In genomic region chr1:36830913-36831866, GRCm38 (mm10) we compare ENCODE assay signal across 10 mouse cellular contexts.
A peak's percentile ranks its signal among the peaks of the same experiment; 100 is the strongest.
DNase-seq lines count a peak whose midpoint lies in the region; ATAC-seq and TF ChIP-seq lines count a peak whose summit lies in the region.
"Had no signal": no experiment of that assay in that cellular context is flagged by ENCODE, and none has a peak within 500 bp of the region (broad histone marks: within the 10 kb centered on the region; RNA-seq: fewer than 3 reads in every experiment).

No protein-coding gene starts in this region.

- TF ChIP-seq POLR2A in myocyte (IDR thresholded peaks at IDR 0.05; ENCODE audit: insufficient read length, low read depth), result no peak

- H3K27me3 ChIP-seq in neural tube, embryonic 13.5 days, result no peaks in the 10 kb centered on the region
- no peaks in the 10 kb centered on the region for H3K27me3 ChIP-seq in forebrain, embryonic 16.5 days (replicated peaks; ENCODE audit: control insufficient read depth, insufficient read depth, low read length)
- H3K27me3 ChIP-seq in myocyte (ENCODE audit: control insufficient read depth, insufficient read depth, insufficient read length), result no peaks in the 10 kb centered on the region
- H3K27me3 ChIP-seq in lung, postnatal 0 days (replicated peaks; ENCODE audit: insufficient read depth, low read length), result no peaks in the 10 kb centered on the region
- H3K27me3 ChIP-seq: heart, embryonic 12.5 days had no signal

- H3K4me2 ChIP-seq in neural tube, embryonic 13.5 days, result no peak overlapping the region
- no peak overlapping the region for H3K4me2 ChIP-seq in forebrain, embryonic 16.5 days (ENCODE audit: low read length)
- no peak overlapping the region for H3K4me2 ChIP-seq in myocyte (ENCODE audit: low read depth)
- no peak overlapping the region for H3K4me2 ChIP-seq in lung, postnatal 0 days (replicated peaks; ENCODE audit: low read depth, low read length)
- H3K4me2 ChIP-seq: heart, embryonic 12.5 days had no signal

- no peaks in the 10 kb centered on the region for H3K9me3 ChIP-seq in neural tube, embryonic 13.5 days
- no peaks in the 10 kb centered on the region for H3K9me3 ChIP-seq in forebrain, embryonic 16.5 days (ENCODE audit: control insufficient read depth, low read length)
- H3K9me3 ChIP-seq in lung, postnatal 0 days (ENCODE audit: low read length), result no peaks in the 10 kb centered on the region
- H3K9me3 ChIP-seq: heart, embryonic 12.5 days had no signal

- 0 out of 2 replicates have a peak, but pooled peaks cover 9% of the 10 kb centered on the region for H3K4me1 ChIP-seq in neural tube, embryonic 13.5 days (replicated peaks)
- H3K4me1 ChIP-seq in forebrain, embryonic 16.5 days (replicated peaks; ENCODE audit: control insufficient read depth, insufficient read depth, low read length), result no peaks in the 10 kb centered on the region
- no peaks in the 10 kb centered on the region for H3K4me1 ChIP-seq in lung, postnatal 0 days (ENCODE audit: insufficient read depth, low read depth, low read length)
- H3K4me1 ChIP-seq: heart, embryonic 12.5 days had no signal

- WGBS in neural tube, embryonic 13.5 days, result 57% methylated on average over 14 of the region's 14 CpGs
- WGBS in forebrain, embryonic 16.5 days, result 59% methylated on average over 14 of the region's 14 CpGs
- 68% methylated on average over 14 of the region's 14 CpGs for WGBS in lung, postnatal 0 days

- H3K4me3 ChIP-seq in neural tube, embryonic 13.5 days, result no peak overlapping the region
- H3K4me3 ChIP-seq in forebrain, embryonic 16.5 days (replicated peaks; ENCODE audit: low read length), result no peak overlapping the region
- H3K4me3 ChIP-seq in myocyte, result no peak overlapping the region
- H3K4me3 ChIP-seq in gastrocnemius, adult 2 months, result no peak overlapping the region
- H3K4me3 ChIP-seq in lung, postnatal 0 days (ENCODE audit: low read depth, low read length), result no peak overlapping the region
- H3K4me3 ChIP-seq: heart, embryonic 12.5 days had no signal

- H3K27ac ChIP-seq in neural tube, embryonic 13.5 days (replicated peaks), result 0 out of 2 replicates have a peak overlapping the region, but pooled peaks have one; percentile 30
- peak overlapping the region; percentile 33; the same call in 1 of the 2 replicates for H3K27ac ChIP-seq in forebrain, embryonic 16.5 days (ENCODE audit: low read length)
- H3K27ac ChIP-seq in gastrocnemius, adult 2 months, result no peak overlapping the region
- no peak overlapping the region for H3K27ac ChIP-seq in lung, postnatal 0 days (ENCODE audit: low read length)

- no peak for ATAC-seq in neural tube, embryonic 13.5 days (ENCODE audit: low read depth)
- no peak for ATAC-seq in forebrain, embryonic 16.5 days
- ATAC-seq in lung, postnatal 0 days, result no peak

- no peak overlapping the region for H3ac ChIP-seq in myocyte (ENCODE audit: control insufficient read depth, insufficient read length)

- no peaks in the 10 kb centered on the region for H3K79me2 ChIP-seq in myocyte (ENCODE audit: control insufficient read depth, insufficient read depth)

- peaks cover 62% of the 10 kb centered on the region for H3K36me3 ChIP-seq in neural tube, embryonic 13.5 days
- H3K36me3 ChIP-seq in forebrain, embryonic 16.5 days (ENCODE audit: control insufficient read depth, insufficient read depth), result peaks cover 28% of the 10 kb centered on the region
- peaks cover 33% of the 10 kb centered on the region for H3K36me3 ChIP-seq in myocyte (ENCODE audit: control insufficient read depth, insufficient read depth)
- peaks cover 22% of the 10 kb centered on the region for H3K36me3 ChIP-seq in lung, postnatal 0 days (ENCODE audit: insufficient read depth, low read length)

- H3K9ac ChIP-seq in neural tube, embryonic 13.5 days, result no peak overlapping the region
- 0 out of 2 replicates have a peak overlapping the region, but pooled peaks have one; percentile 25 for H3K9ac ChIP-seq in forebrain, embryonic 16.5 days (replicated peaks; ENCODE audit: low read depth, low read length)
- H3K9ac ChIP-seq in lung, postnatal 0 days (replicated peaks; ENCODE audit: low read depth), result no peak overlapping the region
- H3K9ac ChIP-seq: heart, embryonic 12.5 days had no signal

- TF ChIP-seq EP300 in lung, postnatal 0 days (IDR thresholded peaks at IDR 0.05), result no peak

- intact Hi-C loops in gastrocnemius, adult 2 months (cut with DNase I), result no loop called here

- DNase-seq in neural tube, embryonic 10.5 days (ENCODE audit: extremely low spot score, low spot score), result no peak
- no peak for DNase-seq in urinary bladder, postnatal 36 days (ENCODE audit: low spot score in 2 of 2)
- no peak for DNase-seq in gastrocnemius, adult 2 months
- DNase-seq in adrenal gland, postnatal 10 days, result no peak
- no peak for DNase-seq in lung, postnatal 0 days (ENCODE audit: low spot score)
- DNase-seq: right cerebral cortex, postnatal 25 days had no signal

- TF ChIP-seq CTCF in gastrocnemius, adult 2 months (IDR thresholded peaks at IDR 0.05), result no peak
- TF ChIP-seq CTCF in lung, postnatal 0 days (IDR thresholded peaks at IDR 0.05), result no peak

TF ChIP-seq in myocyte, 11 proteins besides CTCF, POLR2A, EP300 and RAD21:
- TF ChIP-seq POLR2AphosphoS2 (IDR thresholded peaks at IDR 0.05; ENCODE audit: insufficient read length, low read depth) (no peak), SRF (IDR thresholded peaks at IDR 0.05; ENCODE audit: control insufficient read depth, insufficient read length, low read depth) (no peak), MAX (IDR thresholded peaks at IDR 0.05; ENCODE audit: low read depth) (no peak), MYOG (IDR thresholded peaks at IDR 0.05; ENCODE audit: control insufficient read depth in 1 of 3, insufficient read depth in 1 of 3, insufficient read length in 2 of 3, low read depth in 2 of 3) (peak in 1 of 3 experiments; percentile 48), REST (IDR thresholded peaks at IDR 0.05; ENCODE audit: insufficient read depth, insufficient read length) (no peak), USF1 (IDR thresholded peaks at IDR 0.05; ENCODE audit: low read depth) (no peak), TCF3 (IDR thresholded peaks at IDR 0.05; ENCODE audit: insufficient read length, low read depth) (peak; percentile 2), CEBPB (IDR thresholded peaks at IDR 0.05; ENCODE audit: insufficient read depth, poor library complexity, severe bottlenecking) (no peak), TCF12 (IDR thresholded peaks at IDR 0.05; ENCODE audit: insufficient read depth, poor library complexity, severe bottlenecking) (no peak), MYOD1 (IDR thresholded peaks at IDR 0.05; ENCODE audit: control insufficient read depth in 1 of 3, insufficient read length in 2 of 3, low read depth in 2 of 3) (peak in 2 of 3 experiments; percentile 18 to 66), E2F4 (IDR thresholded peaks at IDR 0.05; ENCODE audit: insufficient read depth) (no peak)

Comparison
In these comparisons a context has a peak if more than half of its experiments do, and no peak if none do; other contexts are left out.
1. H3K27ac ChIP-seq: peak in neural tube, embryonic 13.5 days (single experiment) and forebrain, embryonic 16.5 days (single experiment); none in gastrocnemius, adult 2 months (single experiment) and lung, postnatal 0 days (single experiment).